Mouse (Mus musculus) cerebellum, adult 11-12 months (tissue): ENCODE results near the gene Gm21708.
"Not testable (repeated sequence)": the region's sequence is repeated elsewhere in the genome, so short reads cannot be mapped to it uniquely, and the experiment has no call there.

ENCODE experiments used
- DNase-seq: peaks from one replicate; pipeline ENCODE4 v3.0.0; 2022

The Gm21708 gene

DNA sequence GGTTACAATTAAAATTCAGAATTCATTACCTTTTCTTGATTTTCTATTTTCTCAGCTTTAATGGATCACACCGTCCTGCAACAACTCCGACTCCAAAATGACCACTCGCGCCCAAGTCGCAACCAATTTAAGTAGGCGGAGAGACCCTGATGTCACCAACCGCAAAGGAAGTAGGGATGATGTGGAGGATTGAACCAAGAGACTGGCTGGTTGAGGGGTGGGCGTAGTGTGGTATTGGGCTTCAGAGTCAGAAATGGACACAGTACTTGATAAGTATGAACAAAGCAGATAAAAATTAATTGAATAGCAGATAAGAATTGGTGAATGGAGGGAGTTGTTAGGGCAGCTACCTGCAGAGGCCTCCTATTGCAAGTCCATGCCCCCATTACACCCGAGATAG, at the start of gene Gm21708, which contains the start of gene Gm21704:
Gene Gm21708, minus strand, starts transcription at position 101 of the 400 bp plus-strand sequence.
Gene Gm21704, minus strand, starts transcription at position 101 of the 400 bp plus-strand sequence.
- not testable (repeated sequence) for DNase-seq
